Mouse (Mus musculus) heart, adult 18-20 months (tissue): ENCODE measurements around the gene Mest. TPM values are rescaled to one million over a fixed set of nuclear protein-coding genes. Genes with fewer than 3 reads are reported as not detected.

Source experiments
- DNase-seq, 2 experiments: peaks; one replicate each; pipeline ENCODE4 v3.0.0; 2021 to 2022; ENCODE audit warnings: mixed read lengths in 1 of 2
- total RNA-seq, 2 experiments: library from RNA; stranded (reverse); gene quantifications; 2 replicates each; pipeline ENCODE4 v1.2.3; 2021

Mest gene
- total RNA-seq, 2 experiments from 2014 or later: 5.4 to 6.8 TPM

GRCm38 (mm10) chr6:30703977-30704602 lies 19.3 kb upstream of the Mest start:
- DNase-seq: no peak

- DNase-seq: no peak
These were observed 14.2 kb upstream of the Mest start for GRCm38 (mm10) chr6:30709115-30709514.

DNA sequence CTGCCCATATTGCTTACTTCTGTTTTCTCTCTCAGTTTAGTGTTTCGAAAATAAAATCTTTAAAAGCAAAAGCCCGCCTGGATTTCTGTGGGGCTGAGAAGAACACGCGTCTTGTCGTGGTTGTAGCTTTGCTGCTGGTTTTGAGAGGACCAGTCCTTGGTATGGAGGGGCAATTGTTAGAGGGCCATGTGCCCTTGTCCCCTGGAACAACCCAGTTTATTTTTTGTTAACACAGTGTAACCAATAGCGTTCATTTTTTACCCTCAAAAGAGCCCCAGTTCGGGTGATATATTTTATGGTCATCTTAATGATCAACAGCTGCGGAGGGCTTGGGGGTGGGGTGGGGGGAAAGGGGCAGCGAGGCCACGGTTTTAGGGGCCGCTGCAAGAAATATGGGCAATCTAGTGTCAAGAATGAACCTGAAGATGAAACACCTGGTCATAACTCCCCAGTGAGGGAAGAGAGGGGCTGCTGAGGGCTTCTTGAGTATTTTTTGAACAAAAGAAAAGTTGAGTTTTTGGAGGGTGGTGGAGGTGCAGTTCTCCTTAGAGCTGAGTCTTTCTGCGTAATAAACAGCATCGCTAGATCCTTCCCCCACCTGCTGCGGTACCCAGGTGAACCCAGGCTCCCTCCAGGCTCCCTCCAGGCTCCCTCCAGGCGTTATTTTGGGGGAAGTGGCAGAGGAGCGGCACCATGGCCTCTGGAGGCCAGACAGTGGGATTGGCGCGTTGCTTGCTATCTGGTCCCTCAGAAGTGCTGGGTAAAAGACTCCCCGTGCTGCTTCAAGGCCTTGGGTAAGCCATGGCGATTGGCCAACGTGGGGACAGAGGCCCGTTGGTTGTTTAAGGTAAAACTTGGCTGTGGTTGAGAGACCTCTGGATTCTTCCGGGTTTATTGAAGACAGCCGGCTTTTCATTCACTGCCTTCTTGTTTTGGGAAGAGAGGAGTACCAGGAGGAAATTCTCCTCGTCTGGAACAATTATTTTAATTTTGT lies 12.7 kb upstream of the Mest start:
- no peak for DNase-seq

DNA sequence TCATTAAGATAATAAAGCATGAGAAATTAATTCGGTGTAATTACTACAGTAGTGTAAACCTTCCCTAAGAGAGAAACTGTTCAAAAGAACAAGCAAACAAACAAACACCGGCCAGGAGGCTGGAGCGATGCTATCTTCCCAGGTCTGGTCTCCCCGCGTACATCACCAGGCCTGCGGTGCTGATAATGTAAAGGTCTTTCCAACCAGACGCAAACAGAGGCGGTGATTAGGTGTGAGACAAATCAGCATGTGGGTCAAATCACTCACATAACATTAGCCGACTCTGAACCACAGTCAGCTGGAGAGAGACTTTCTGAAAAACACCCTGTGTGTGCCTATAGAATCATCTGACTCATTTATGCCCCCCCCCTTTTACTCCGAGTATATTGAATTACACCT lies 12.0 kb upstream of the Mest start:
- DNase-seq: no peak

- no peak for DNase-seq
These were observed 10.9 kb upstream of the Mest start for GRCm38 (mm10) chr6:30712484-30712883.

- no peak for DNase-seq
These were observed 9.9 kb upstream of the Mest start for GRCm38 (mm10) chr6:30713455-30713854.

- no peak for DNase-seq
These were observed 9.5 kb upstream of the Mest start for GRCm38 (mm10) chr6:30713896-30714295.

DNA sequence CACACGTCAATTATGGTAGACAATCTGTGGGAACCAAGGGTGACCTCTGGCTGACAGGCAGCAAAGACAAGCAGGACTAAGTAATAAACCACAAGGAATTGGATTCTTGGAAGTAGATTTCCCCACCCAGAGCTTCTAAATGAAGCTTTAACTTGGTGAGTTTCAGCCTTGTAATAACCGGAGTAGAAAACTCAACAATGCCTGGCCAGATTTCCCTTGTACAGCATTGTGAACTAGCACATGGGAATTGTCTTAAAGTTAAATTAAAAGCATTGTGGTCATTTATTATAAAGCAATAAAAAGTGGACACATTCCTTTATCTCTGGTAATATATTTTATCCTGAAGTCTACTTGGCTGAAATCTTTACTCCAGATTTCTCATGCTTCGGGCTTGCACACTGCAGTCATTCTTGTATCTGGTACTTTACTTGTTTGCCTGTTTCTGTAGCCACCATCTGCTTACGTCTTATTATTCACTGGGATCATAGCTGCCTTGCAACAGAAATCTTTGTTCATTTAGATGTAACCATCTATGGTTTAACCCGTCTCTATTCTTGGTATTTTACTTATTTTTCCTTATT lies 8.4 kb upstream of the Mest start:
- DNase-seq: no peak

DNA sequence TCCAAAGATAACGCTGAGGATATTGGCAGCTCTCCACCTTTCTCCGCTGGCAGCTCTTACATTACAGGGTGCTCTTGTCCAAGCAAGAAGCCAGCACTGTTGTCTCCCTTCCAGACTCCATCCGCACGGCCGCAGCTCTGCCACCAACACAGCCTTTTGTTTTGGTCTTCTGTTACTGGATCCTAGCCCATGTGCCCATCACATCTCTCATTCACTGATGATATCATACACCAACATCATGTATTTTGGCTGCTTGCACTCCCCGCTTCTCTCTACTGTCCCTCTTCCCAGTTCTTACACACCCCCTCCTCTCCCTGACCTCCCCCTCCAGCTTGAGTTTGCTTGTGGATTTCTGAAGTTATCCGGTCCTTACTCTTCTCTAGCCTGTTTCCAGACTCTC lies 6.6 kb upstream of the Mest start:
- DNase-seq: no peak

DNA sequence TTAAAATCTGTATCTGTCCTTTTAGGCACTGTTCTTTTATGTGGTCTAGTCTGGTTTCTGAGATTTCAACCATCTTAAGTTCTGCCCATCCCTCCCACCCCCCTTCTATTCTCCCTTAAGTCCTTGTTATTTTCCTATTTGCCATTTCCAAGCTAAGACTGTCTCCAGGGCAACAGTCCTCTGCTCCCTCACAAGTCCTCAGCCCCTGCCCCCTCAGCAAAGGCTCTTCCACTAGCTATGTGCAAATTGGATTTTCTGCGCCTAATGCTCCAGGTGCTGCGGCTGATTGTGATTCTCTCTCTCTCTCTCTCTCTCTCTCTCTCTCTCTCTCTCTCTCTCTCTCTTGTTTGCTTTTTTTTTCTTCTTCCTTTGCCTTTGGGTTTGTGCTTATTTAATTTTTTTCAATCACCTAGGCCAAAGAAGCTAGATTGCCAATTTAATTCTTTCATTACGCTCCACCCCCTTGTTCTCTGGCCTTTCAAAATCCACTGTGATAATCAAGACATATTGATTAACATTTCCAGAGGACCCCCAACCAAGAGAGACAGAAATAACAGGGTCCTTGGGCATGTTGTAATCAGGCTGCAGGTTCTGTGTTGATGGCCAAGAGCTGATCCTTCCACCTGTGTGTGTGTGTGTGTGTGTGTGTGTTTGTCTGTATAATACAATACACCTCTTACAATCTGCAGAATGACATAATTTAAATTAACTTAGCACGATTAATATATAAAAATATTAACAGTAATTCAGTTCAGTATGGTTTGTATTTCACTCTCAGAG lies 772 bp upstream of the Mest start:
- no peak for DNase-seq

DNA sequence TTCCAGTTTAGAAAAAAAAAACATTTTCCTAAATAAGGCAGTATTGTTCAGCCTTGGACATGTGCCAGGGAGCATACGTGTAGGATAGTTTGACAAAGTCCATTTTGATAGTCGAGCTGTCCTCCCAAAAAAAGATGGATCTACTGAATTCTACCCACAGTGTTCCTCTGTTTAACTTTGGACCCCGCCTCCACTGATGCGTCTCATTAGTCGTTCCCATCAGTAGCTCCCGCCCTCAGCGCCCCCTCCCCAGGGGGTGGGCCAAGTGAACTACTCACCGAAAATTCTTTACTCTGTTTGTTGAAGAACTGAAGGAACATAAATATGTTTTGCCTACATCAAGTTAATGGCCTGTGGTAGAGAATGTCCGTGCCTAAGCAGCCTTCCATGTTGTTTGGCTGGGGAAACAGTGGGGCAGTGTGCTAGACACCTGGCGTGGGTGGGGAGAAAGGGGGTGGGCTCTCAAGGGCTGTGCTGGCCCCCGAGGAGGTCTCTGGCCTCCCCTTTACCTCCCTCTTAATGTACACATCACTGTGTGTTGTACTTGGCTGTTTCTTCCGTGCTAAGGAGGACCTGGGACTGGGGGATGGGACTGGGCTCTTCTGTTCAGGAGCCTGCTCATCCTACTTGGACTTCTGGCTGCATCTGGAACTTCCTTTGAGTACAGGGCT lies 7.1 kb downstream of the Mest start:
- DNase-seq: no peak

DNA sequence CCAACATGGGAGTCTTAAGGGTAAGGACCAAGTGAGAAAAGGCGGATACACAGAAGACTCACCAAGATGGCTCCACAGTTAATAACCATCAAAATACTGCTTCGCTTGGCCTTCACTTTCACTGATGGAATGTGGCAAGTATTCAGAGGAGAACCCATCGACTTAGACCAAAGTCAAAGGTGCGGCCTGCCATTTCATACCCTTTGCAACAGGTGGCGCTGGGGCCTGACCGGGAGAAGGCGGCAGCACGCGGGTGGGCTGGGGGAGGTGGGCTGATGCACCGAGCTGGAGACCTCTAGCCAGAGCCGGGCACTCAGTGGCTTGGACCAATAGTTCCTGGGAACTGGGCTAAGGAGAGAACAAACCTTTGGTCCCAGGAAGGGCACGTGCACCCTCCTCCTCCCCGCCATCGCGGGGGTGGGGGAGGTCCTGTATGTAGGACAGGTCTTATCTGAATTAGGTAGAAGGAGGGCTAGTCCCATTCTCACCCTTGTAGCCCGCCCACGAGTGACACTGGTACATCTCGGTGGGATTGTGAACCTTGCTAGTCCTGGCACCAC lies 9.3 kb downstream of the Mest start:
- DNase-seq: no peak

DNA sequence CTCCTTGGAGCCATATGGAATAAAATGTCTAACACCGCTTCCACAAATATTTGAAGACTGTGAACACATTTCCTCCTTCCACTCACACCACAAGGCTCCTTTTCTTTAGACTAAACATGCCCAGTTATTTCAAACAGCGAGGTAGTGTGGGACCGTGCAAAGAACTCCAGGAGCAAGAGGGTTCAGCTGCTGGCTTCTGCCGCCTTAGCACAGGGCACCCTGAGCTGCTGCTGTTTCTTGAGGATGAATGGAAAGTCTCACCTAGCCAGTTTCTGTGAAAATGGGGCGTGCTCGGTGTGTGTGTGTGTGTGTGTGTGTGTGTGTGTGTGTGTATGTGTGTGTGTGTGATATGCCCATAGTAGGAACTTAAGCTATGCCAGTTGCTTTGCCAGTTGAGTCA lies 11.1 kb downstream of the Mest start:
- DNase-seq: no peak

- peak in 1 of 2 experiments; percentile 28 for DNase-seq
These were observed 11.8 kb downstream of the Mest start for GRCm38 (mm10) chr6:30734988-30735727.

DNA sequence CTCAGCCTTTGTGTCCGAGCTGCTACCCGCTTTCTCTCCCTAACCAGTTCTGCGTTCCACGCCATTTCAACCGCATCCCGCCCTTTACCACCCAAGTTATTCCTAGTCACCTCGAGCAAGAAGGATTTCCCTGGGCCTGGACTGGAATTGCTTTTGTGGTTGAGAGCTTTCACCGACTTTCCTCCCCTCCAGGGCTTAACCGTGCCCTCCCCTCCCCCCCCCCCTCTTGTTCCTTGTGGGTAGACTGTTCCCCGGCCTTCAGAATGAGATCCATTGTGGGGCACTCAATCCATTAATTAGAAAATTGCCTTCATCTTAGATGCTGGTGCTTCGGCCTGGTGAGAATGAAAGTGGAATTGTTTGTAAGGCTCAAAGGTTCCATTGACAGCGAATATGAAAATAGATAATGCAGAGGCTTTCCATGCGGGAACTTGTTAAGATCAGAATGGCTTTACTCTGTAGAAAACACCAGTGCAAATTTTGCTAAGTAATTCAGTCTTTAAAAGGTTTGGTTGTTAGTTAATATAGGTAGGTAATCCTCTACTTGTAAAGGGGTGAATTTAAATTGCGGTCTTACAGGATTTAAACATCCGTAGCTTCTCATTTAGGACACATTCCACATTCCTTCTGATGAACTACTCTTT lies 12.5 kb downstream of the Mest start:
- no peak for DNase-seq

- peak in 1 of 2 experiments; percentile 25 for DNase-seq
These were observed 13.0 kb downstream of the Mest start for GRCm38 (mm10) chr6:30736372-30736762.

- peak; percentile 72 to 75 for DNase-seq
These were observed 13.7 kb downstream of the Mest start for GRCm38 (mm10) chr6:30736864-30737547.

DNA sequence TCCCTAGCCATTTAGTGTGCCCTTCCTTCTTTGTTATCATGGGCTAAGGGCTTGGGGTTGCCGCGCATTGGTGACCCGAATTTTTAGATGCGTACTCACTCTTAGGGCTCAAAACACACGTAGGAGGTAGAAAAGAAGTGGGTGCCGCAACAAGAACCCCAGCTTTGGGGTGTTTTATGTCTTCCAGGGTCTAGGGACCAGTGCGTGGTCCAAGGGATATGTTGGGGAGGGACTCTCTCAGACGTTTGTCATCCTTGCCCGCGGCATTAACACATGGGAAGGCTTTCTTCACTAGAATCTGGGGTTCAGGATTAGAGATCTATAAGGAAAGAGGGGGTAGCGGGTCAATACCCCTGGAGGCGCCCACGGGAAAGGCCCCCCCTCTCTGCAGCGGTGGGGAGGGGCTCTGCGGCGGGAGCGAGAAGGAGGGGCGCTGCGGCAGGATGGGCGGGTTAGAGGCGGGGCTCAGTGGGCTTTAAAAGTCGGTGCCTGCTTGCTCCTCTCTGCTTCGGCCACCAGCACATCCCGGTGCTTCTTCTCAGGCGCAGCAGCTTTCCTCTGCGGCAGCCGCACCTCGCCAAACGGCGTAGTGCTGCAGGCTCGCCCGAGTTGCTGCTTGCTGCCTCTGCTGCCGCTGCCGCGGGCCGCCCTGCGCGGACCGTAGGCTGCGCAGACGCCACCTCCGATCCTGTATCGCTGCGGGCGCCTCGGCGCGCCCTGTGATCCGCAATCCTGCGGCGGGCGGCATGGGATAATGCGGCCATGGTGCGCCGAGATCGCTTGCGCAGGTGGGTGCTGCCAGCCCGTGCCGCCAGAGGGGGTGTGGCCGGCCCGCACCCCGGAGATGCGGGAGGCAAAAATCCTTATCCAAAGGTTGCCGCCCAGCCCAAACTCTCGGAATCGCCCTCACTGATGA lies 14.5 kb downstream of the Mest start:
- peak; percentile 79 to 81 for DNase-seq
